Mouse (Mus musculus): ENCODE measurements around the gene Sesn1. TPM values are rescaled to one million over a fixed set of nuclear protein-coding genes. Genes with fewer than 3 reads are reported as not detected.

Gene Sesn1
- total and polyA plus RNA-seq, 3 experiments: 11.7 TPM; not detected in 1

- no peak overlapping the region for H3K27ac ChIP-seq (ENCODE audit: control insufficient read depth, low read depth, low read length)
Measured at GRCm38 (mm10) chr10:41881438-41881837, 71.7 kb downstream of the Sesn1 start.

GRCm38 (mm10) chr10:41883741-41884575 lies 74.2 kb downstream of the Sesn1 start:
- Histone ChIP-seq H3K9ac (ENCODE audit: control insufficient read depth, low read depth, low read length, poor library complexity, severe bottlenecking) (no peak overlapping the region), H3K9me3 (replicated peaks; ENCODE audit: insufficient read depth, low read length) (no peaks in the 10 kb centered on the region), H3K79me2 (ENCODE audit: control insufficient read depth, insufficient read depth, low read length, poor library complexity) (peaks cover 5% of the 10 kb centered on the region; the same call in 1 of the 2 replicates), H3K27me3 (ENCODE audit: control insufficient read depth in 1 of 2, insufficient read depth in 2 of 2, low read length in 2 of 2) (no peaks in the 10 kb centered on the region), H3K27ac (ENCODE audit: control insufficient read depth, low read depth, low read length) (no peak overlapping the region), H3K36me3 (ENCODE audit: control insufficient read depth in 1 of 2, insufficient read depth in 2 of 2, low read length in 2 of 2) (peaks cover 0 to 7% of the 10 kb centered on the region in 2 experiments; a peak in 2 of 4 replicates), H3K4me1 (ENCODE audit: control insufficient read depth in 1 of 2, insufficient read depth in 2 of 2, low read length in 2 of 2) (peaks cover 4 to 6% of the 10 kb centered on the region in 2 experiments; a peak in 3 of 4 replicates), H3K4me3 (ENCODE audit: control insufficient read depth in 1 of 2, insufficient read depth in 1 of 2, low read depth in 2 of 2, low read length in 2 of 2) (no peak overlapping the region)
- no peak for DNase-seq (ENCODE audit: low read depth, low spot score)
- TF ChIP-seq TCF12 (IDR thresholded peaks at IDR 0.05; ENCODE audit: low read depth, low read length): no peak
- no peak for TF ChIP-seq ZNF384 (IDR thresholded peaks at IDR 0.05; ENCODE audit: low read depth, low read length)
- TF ChIP-seq POLR2A (IDR thresholded peaks at IDR 0.05; ENCODE audit: control insufficient read depth in 1 of 2, insufficient read depth in 1 of 2, low read depth in 1 of 2, low read length in 2 of 2, poor library complexity in 1 of 2): no peak
- TF ChIP-seq NRF1 (IDR thresholded peaks at IDR 0.05; ENCODE audit: insufficient read depth, low read depth, low read length, poor library complexity, severe bottlenecking): no peak
- no peak for TF ChIP-seq USF1 (IDR thresholded peaks at IDR 0.05; ENCODE audit: low read depth, low read length)
- no peak for TF ChIP-seq MAFK (IDR thresholded peaks at IDR 0.05; ENCODE audit: borderline replicate concordance, low read depth, low read length)
- TF ChIP-seq UBTF (IDR thresholded peaks at IDR 0.05; ENCODE audit: borderline replicate concordance, insufficient read depth, low read depth, low read length): no peak
- no peak for TF ChIP-seq MAZ (IDR thresholded peaks at IDR 0.05; ENCODE audit: low read depth, low read length)
- no peak for TF ChIP-seq EP300 (IDR thresholded peaks at IDR 0.05; ENCODE audit: low read depth in 1 of 2, low read length in 2 of 2)
- TF ChIP-seq ZC3H11A (IDR thresholded peaks at IDR 0.05; ENCODE audit: low read depth, low read length): no peak
- TF ChIP-seq MYB (IDR thresholded peaks at IDR 0.05; ENCODE audit: low read depth, low read length): no peak
- no peak for TF ChIP-seq CHD2 (IDR thresholded peaks at IDR 0.05; ENCODE audit: low read length)
- no peak for TF ChIP-seq CHD1 (IDR thresholded peaks at IDR 0.05; ENCODE audit: low read depth, low read length)
- no peak for TF ChIP-seq JUND (IDR thresholded peaks at IDR 0.05; ENCODE audit: low read depth, low read length)
- TF ChIP-seq SIN3A (IDR thresholded peaks at IDR 0.05; ENCODE audit: low read length): no peak
- TF ChIP-seq POLR2AphosphoS2 (IDR thresholded peaks at IDR 0.05; ENCODE audit: low read length): no peak
- TF ChIP-seq ETS1 (IDR thresholded peaks at IDR 0.05; ENCODE audit: low read depth, low read length): no peak
- TF ChIP-seq GABPA (IDR thresholded peaks at IDR 0.05; ENCODE audit: low read depth, low read length): no peak
- no peak for TF ChIP-seq TBP (IDR thresholded peaks at IDR 0.05; ENCODE audit: low read depth, low read length)
- no peak for TF ChIP-seq RCOR1 (IDR thresholded peaks at IDR 0.05; ENCODE audit: low read depth, low read length)

More at GRCm38 (mm10) chr10:41881438-41881837, 71.7 kb downstream of the Sesn1 start:
- no peak for TF ChIP-seq NRF1 (IDR thresholded peaks at IDR 0.05; ENCODE audit: insufficient read depth, low read depth, low read length, poor library complexity, severe bottlenecking)
- TF ChIP-seq JUND (IDR thresholded peaks at IDR 0.05; ENCODE audit: low read depth, low read length): no peak
- TF ChIP-seq SMC3 (IDR thresholded peaks at IDR 0.05; ENCODE audit: low read depth, low read length): no peak
- TF ChIP-seq ETS1 (IDR thresholded peaks at IDR 0.05; ENCODE audit: low read depth, low read length): no peak
- no peak for TF ChIP-seq SIN3A (IDR thresholded peaks at IDR 0.05; ENCODE audit: low read length)
- TF ChIP-seq MEF2A (IDR thresholded peaks at IDR 0.05; ENCODE audit: extremely low read depth, insufficient replicate concordance, low read depth, low read length, poor library complexity, severe bottlenecking): no peak
- no peak for TF ChIP-seq TCF12 (IDR thresholded peaks at IDR 0.05; ENCODE audit: low read depth, low read length)
- no peak for TF ChIP-seq HCFC1 (IDR thresholded peaks at IDR 0.05; ENCODE audit: low read depth, low read length)
- TF ChIP-seq POLR2A (IDR thresholded peaks at IDR 0.05; ENCODE audit: control insufficient read depth in 1 of 2, insufficient read depth in 1 of 2, low read depth in 1 of 2, low read length in 2 of 2, poor library complexity in 1 of 2): no peak
- TF ChIP-seq NELFE (IDR thresholded peaks at IDR 0.05; ENCODE audit: low read depth, low read length): no peak
- no peak for TF ChIP-seq ZNF384 (IDR thresholded peaks at IDR 0.05; ENCODE audit: low read depth, low read length)
- Histone ChIP-seq H3K79me2 (ENCODE audit: control insufficient read depth, insufficient read depth, low read length, poor library complexity) (no peaks in the 10 kb centered on the region), H3K9ac (ENCODE audit: control insufficient read depth, low read depth, low read length, poor library complexity, severe bottlenecking) (no peak overlapping the region), H3K4me3 (ENCODE audit: control insufficient read depth in 1 of 2, insufficient read depth in 1 of 2, low read depth in 2 of 2, low read length in 2 of 2) (no peak overlapping the region), H3K4me1 (ENCODE audit: control insufficient read depth in 1 of 2, insufficient read depth in 2 of 2, low read length in 2 of 2) (0 out of 4 replicates have a peak, but pooled peaks cover 0 to 1% of the 10 kb centered on the region in 2 experiments), H3K36me3 (ENCODE audit: control insufficient read depth in 1 of 2, insufficient read depth in 2 of 2, low read length in 2 of 2) (peaks cover 0 to under 1% of the 10 kb centered on the region in 2 experiments; a peak in 1 of 4 replicates), H3K9me3 (replicated peaks; ENCODE audit: insufficient read depth, low read length) (no peaks in the 10 kb centered on the region), H3K27me3 (ENCODE audit: control insufficient read depth in 1 of 2, insufficient read depth in 2 of 2, low read length in 2 of 2) (no peaks in the 10 kb centered on the region)
- DNase-seq (ENCODE audit: low read depth, low spot score): no peak

Measured in MEL (cell line).